Mouse (Mus musculus): ENCODE results near the gene Npm1.

The Npm1 gene

DNA sequence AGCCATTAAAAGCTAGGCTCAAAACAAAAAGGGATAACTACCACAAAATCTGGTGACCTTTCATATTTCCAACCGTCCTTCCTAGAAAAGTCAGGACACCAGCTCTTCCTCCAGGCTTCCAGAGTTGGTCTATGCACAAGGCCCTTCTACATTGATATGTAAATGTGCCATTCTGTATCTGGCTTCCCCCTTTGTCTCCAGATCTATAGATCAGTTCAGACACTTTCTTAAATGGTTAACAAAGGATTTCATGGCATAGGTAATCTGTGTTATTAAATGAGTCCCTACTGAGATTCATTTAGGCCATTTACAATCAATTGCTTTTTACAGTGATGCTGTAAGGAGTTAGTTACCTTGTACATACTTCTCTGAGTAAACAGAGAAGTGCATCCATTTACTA lies 16.8 kb upstream of the Npm1 start:
- no peak for DNase-seq

DNA sequence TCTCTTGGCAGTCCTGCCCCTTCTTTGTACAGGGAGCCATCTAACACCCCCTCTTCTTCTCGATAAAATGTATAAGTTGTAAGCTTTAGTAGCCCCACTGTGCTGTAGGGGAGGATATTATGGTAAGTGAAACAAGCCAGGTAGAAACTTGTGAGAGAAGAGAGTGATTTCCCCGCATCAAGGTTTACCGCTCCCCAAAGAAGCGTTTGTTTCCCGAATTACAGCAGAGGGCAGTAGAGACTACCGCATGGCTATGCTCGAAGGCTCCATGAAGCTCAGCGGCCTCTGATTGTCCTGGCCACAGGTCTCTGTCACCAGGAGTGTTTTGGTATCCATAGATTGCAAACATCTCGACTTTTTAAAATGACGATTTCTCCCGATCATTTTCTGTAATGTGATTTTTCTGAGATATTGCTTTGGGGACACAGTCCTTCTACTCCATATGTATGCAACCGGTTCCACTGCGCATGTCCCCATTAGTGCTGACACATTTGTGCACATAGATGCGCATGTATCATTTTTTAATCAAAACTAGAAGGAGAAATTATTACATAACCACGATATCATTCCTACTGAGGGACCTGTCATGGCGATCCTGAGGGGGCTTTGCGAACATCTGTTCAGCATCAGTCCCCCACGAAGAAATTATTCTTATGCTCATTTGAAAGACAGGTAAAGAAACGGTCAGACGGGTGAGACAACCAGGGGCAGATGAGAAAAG lies 13.7 kb upstream of the Npm1 start:
- DNase-seq, result peak; percentile 70

DNA sequence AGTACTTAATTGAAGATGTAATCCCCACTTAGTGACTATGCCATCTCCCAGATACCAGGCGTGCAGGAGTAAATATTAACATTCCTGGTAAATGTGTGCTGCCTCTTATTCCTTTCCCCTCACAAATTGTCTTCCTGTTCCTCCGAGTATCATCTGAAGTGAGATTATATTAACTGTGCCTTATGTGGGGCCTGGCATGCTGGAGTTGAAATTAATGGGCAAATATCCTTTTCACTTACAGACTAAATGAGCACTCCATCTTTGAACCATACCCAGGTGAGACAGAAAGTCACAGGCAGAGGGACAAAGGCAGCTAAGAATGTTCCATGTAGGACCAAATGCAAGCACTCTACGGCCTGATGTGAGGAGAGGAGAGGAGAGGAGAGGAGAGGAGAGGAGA lies 12.8 kb upstream of the Npm1 start:
- no peak for DNase-seq

DNA sequence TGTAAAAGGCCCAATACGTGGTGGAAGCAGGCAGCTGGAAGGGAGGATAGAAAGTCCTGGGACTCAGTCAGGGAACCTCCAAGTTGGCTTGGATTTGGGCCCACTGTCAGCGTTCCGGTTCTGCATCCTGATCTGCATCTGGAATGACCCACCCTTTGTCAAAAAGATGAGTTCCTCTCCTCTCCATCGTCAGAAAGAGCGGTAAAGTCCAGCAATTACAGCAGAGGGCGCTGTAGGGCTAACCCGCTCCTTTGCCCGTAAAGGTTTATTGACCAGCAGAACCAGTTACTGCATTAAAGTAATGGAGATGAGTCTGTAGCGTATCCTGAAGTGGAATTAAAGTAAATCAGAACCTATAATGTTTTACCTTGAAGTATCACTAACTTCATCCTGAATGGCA lies 7.5 kb upstream of the Npm1 start:
- peak; percentile 73 for DNase-seq

DNA sequence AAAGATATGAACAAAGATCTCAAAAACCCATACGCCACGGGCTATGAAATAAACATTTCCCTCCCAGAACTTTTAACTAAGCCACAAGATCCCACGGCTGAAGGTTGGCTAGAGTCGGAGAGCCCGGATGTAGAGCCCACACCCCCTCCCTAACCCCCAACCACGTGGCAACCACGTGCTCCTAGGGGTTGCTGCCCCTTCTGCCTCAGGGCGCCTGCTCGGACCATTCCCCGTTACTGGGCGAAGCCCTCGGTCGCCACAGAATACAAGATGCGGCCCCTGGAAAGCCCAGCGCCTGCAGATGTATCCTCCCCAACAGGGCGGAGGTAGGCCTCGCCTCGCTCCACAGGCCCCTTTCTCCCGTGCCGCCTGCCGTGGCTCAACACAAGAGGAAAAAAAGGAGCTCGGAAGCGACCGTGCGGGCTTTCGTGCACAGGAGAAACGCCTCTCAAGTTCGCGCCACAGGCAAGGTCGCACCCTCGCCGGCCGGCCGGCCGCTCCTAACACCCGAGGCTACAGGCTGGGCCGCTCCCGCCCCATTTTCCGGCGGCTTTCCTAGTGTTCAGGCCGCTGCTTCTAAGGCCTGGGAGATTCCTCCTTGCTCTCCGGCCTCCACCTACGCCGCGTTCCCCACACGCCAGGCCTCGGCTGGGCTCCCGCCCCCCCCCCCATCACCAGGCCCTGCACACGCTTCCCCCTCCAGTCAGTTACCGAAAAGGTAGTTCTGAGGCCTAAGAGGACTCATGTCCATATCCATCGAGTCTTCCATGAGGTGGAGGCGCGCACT lies 602 bp downstream of the Npm1 start:
- DNase-seq, result peak; percentile 83

DNA sequence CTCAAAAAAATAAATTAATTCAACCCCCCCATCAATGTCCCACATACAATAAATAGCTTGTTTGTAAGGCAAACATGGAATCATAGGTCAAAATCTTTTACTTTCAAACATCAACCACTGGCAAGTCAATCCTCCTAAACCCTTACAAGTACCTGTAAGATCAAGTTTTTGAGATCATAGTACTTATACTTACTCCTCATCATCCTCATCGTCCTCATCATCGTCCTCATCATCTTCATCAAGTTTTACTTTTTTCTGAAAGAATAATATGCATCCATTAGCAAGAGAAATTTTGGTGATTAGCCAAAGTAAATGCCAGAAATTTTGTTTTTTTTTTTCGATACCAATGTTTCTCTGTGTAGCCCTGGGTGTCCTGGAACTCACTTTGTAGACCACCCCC lies 3.3 kb downstream of the Npm1 start:
- DNase-seq, result no peak

DNA sequence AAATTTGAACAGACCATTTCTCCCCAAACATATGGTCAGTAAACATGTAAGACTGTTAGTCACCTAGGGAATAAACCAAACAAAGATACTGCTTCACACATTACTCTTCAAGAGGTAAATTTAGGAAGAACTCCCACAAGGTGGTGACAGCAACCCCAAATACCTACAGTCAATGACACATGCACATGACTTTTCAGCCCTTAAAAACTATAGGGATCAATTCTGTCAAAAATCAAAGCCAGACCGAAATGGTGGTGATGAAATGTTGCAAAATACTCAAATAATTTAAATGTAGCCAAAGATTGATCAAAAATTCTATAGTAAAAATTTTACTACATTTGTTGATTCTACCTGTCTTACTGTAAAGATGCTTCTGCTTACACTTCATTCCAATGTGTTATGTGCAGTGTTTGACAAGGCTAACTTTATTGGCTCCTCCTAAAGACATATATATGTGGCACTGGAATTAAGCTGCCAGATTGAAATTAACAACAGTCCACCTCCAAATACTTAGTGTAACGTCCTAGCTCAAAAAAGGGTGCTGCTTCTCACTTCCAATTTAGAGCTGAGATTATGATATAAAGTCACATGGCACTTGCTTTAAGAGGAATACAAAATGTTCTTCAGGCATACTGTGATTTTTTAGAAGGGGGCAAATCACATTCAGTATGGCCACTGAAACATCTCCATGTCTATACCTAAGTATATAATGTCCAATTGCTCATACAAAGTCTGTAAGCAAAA lies 5.4 kb downstream of the Npm1 start:
- no peak for DNase-seq

DNA sequence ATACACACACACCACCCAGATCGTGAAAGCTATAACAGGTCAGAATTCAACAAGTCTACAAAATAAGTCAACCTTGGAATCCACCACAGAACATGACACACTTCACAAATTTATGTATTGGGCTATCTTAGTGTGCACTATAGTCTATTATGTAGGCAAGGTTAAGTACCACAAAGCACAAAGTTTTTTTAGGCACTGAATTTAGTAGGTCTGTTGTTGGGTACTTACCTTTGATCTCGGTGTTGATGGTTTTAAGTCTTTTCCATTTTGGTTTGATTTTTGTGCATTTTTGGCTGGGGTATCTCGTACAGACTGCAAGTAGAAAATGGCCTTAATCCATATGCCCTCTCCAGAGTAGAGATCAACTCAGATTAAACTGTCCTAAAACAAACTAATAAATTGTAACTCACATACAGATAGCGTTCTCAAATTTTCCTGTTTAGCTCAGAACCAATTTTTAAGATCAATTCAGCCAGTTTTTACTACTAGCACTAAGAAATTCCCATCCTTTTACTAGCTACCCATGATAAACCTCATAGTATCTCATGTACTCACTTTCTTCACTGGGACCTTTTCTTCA lies 6.5 kb downstream of the Npm1 start:
- DNase-seq, result no peak

DNA sequence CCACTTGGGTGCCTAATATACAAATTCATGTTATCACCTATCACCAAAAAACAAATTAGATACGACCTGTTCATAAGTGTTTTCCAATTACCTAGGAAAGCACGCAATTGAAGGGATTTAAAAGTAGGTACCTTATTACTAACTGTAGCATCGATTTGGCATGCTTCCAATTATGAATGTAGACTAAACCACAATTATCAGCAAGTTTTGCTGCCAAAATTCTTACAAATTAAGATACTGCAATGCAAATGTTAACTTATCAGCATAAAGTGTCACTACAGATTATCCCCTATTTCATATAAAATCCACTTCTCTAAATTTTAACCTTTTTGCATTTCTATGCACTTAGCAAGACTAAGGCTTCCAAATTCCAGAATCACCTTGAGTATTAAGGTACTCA lies 8.5 kb downstream of the Npm1 start:
- no peak for DNase-seq

DNA sequence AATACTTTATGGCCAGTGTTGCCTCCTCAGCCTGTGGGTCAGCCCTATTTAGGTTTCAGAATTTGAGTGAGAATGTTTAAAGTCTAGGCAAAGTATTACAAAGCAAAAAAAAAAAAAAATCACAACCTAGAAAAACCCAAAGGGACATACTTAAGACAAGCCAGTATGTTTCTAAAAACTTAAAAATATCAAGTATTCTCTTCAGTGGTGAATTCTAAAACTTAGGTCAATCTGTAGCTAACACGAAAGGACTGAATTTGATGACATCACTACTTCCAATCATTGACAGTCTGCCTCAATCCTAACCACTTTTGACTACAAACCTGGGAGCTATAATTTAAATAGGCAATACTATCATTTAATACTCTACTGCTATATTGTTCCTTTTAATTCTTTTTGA lies 10.0 kb downstream of the Npm1 start:
- no peak for DNase-seq

DNA sequence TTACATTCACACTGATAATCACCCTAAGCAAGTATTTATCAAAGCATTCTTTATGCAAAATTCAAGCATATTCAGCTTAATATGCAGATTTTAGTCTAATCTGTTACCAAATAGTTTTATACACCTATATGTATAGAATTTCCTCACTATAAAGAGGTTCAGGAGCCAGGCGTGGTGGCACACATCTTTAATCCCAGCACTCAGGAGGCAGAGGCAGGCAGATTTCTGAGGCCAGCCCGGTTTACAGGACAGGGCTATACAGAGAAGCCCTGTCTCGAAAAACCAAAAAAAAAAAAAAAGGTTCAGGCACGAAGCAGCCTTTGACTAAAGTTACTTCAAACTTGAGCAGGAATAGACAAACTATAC lies 11.2 kb downstream of the Npm1 start:
- no peak for DNase-seq

DNA sequence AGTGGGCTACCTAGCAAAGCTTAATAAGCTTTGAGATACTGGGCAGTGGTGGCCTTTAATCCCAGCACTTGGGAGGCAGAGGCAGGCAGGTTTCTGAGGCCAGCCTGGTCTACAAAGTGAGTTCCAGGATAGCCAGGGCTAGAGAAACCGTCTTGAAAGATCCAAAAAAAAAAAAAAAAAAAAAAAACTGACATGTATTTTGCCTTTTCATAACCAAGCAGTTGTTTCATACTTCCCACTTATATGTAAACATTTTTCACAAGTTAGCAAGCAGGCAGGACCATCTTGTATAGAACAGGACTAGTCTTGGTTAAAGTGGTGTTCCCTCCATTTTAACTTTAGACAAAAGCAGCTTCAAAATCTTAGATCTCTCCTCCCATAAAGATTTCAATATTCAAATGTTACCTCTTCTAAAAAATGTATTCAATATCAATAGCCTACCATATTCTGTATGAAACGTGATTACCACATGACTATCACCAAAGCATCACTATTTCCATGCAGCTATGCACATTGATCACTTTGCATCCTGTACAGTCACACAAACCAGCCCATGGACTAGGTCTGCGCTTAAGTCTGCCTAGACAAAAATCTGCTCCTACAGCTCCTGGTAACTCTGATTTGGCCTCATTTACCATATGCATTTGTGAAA lies 11.8 kb downstream of the Npm1 start:
- DNase-seq, result no peak

DNA sequence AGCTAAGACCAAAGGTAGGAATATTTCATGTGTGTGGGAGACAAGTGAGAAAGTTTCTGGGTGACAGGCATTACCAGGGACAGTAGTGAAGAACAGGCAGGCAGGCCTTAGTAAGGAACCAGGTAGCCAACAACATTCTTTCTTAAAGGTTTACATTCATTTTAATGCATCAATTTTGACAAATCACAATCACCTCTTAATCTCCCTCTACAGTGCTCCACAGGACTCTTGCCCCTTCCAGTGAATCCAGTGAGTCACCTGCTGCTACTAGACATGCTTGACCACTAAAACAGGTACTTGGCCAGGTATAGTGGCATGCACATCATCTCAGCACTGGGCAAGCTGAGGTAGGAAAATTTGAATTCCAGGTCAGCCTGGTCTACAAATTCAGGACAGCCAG lies 12.6 kb downstream of the Npm1 start:
- no peak for DNase-seq

DNA sequence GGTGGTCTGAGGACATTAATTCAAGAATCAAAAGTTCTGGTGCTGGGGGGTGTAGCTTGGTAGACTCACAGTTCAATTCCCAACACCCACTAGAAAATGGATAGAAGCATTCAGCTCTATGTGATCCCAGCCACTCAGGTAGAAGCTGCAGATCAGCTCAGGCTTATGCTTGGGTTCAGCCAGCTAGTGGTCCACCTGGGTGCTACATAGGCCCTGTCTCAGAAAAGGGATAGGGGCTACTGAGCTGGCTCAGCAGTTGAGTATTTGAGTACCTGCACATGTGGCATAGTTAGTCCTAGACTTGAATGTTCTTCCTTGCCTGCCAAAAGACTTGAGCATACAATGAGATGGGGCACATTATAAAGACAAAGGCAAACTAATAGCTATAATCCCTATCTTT lies 13.6 kb downstream of the Npm1 start:
- DNase-seq, result no peak

DNA sequence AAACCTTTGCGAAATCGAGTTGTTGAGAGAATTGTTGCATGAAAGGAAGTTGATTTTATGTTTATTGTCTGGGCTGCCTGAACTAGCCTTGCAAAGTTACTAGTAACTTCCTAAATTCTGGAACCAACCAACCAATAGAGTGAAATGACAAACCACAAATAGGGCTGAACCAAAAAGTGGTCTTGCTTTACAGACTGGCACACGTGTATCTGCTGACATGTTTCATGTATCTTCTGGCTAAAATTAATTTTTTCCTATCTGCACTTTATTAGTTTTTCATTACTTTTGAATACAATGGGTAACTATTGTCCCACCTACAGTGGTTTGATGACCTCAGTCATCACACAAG lies 13.9 kb downstream of the Npm1 start:
- no peak for DNase-seq

DNA sequence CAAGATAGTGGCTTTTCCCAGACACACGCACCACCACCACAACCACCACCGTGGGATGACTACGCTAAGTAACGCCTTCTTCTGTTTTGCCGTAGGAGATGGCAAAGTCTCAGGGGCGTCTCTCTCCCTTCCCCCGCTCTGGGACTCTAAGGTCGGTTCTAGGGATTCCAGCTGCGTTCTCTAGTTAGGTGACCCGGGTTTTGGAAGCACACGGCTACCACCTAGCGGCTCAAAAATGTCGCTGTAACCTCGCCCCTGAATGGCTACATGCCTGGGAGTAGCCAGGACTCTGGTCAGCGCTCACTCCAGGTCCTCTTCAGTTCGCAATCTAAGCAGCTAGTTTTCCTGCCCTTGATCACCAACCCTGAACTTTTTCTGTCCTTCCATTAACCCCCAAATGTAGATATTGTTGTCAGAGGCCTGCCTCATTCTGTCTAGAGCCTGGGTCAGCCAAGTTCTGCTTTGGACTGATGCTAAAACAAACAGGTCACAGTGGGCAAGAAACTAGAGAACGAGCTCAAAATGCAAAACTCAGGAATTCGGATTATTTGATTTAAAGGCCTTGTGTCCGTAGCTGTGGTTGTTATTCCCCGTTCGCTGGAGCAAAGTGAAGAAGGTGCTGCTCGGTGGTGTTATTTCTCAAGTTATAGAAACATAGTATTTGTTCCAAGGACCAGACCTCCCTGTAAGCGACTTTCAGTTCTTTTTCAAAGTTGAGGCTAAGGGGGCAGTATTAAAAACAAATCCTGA lies 14.5 kb downstream of the Npm1 start:
- DNase-seq, result peak; percentile 84

DNA sequence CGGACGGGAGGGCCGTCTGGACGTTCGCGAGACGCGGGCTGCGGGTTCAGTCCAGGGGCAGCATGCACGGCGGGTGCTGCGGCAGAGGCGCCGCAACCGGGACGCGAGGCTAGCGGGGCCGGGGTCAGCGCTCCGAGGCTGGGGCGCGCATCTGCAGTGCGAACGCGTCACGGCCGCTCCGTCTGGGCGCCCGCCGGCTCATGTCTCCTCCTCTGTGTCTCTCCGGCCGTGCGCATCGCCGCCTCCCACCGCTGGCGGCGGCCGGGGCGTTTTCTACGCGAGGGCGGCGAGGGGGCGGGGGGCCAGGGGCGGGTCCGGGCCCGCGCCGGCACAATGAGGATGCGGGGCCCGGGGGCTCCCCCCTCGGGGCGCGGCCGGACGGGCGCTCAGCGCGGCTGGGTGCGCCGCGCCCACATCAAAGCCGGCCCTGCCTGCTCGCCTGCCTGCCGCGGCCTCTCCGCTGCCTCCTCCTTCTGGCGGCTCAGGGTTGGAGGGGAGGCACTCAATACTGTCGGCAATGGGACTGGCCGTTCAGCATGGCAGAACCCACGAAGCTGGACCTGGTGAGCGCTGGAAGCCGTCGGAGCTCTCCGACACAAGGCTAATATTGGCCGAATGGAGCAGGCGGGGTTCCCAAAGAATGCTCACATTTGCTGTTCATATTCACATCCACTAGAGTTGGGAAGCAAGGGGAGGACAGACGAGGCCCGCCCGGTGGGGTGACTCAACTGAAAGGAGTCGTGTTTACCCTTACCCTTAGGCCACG lies 15.3 kb downstream of the Npm1 start:
- peak; percentile 66 for DNase-seq

DNA sequence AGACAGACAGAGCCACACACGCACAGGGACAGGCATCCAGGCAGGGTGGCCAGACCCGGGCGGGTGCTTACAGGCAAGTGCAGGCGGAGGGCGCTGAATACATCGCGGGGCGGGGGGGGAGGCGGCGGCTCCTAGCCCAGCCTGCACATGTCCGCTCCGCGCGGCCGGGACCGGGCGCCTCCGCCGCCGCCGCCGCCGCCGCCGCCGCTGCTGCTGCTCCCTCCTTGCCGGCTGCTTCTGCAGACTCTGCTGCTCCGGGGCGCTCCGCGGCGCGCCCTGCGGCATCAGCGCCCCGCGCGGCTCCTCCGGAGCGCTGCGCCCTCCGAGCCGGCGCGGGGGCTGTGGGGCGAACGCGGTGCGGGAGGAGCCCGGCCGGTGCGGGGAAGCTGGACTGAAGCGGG lies 15.8 kb downstream of the Npm1 start, which contains the start of gene Fgf18:
Fgf18 (minus strand) TSS at position 230 of the 401 bp plus-strand sequence.
- DNase-seq, result peak; percentile 60

DNA sequence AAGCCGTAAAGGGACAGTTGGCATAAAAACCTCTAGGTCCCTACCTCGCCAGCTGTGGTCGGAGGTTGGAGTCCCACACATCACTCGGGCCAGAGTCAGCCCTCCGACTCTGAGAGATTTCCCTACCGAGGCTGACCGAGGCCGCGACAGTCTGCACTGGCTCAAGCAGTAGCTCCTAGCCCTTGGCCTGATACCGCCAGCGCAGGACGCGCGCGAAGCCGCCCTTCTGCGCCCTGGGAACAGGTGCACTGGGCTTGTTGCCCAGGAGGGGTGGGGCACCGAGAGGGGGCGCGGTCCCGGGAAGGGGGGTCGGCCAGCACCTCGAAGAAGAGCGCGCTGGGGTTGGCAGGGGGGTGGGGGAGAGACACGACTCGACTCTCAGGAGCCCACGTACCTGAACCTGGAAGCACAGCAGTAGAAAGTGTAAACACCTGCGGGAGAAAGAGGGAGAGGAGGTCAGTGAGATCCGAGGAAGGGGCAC lies 16.3 kb downstream of the Npm1 start:
- peak; percentile 64 for DNase-seq

DNA sequence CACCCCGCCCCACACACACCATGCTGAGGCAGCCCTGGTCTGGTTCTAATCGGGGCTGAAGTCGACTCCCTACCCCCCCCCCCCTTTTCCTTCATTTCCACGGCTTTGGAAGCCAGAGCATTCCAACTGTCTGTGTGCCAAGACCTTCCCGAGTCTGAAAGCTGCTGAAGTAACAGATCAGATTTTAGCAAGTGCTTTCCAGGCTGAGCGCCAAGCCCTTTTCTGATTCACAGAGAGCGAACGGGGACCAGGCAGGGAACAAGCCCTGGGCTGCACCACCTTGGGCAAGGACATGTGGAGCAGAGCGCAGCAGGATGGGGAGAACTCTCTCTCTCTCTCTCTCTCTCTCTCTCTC lies 16.9 kb downstream of the Npm1 start:
- DNase-seq, result peak; percentile 84

All from kidney, postnatal 10 days (tissue).